In genomic region chr6:100421706-100422578, GRCm38 (mm10) we compare ENCODE assay signal across 11 mouse cellular contexts.
DNase-seq lines count a peak whose midpoint lies in the region; ATAC-seq and TF ChIP-seq lines count a peak whose summit lies in the region.
"Had no signal": no experiment of that assay in that cellular context is flagged by ENCODE, and none has a peak within 500 bp of the region (broad histone marks: within the 10 kb centered on the region; RNA-seq: fewer than 3 reads in every experiment).

No protein-coding gene starts in this region.

- peak overlapping the region; percentile 24 for H3K4me2 ChIP-seq in midbrain, embryonic 13.5 days (replicated peaks)
- H3K4me2 ChIP-seq: heart, embryonic 13.5 days; liver, embryonic 12.5 days had no signal

- TF ChIP-seq EP300 in ES-Bruce4 (IDR thresholded peaks at IDR 0.05; ENCODE audit: insufficient read depth, low read depth, low read length): peak; percentile 98

- H3K36me3 ChIP-seq in ES-Bruce4 (ENCODE audit: control insufficient read depth, insufficient read depth, low read length, poor library complexity, severe bottlenecking): no peaks in the 10 kb centered on the region
- no peaks in the 10 kb centered on the region for H3K36me3 ChIP-seq in midbrain, embryonic 13.5 days
- H3K36me3 ChIP-seq: heart, embryonic 13.5 days; liver, embryonic 12.5 days had no signal

- WGBS in midbrain, embryonic 13.5 days: 5% methylated on average over 24 of the region's 24 CpGs

- H3K27ac ChIP-seq in ES-Bruce4 (ENCODE audit: insufficient read depth, low read length): peak overlapping the region; percentile 98
- H3K27ac ChIP-seq in midbrain, embryonic 13.5 days: 0 out of 2 replicates have a peak overlapping the region, but pooled peaks have one; percentile 0
- H3K27ac ChIP-seq: heart, embryonic 13.5 days; liver, embryonic 12.5 days had no signal

- H3K4me1 ChIP-seq in ES-Bruce4 (ENCODE audit: control insufficient read depth, insufficient read depth, low read length): peaks cover 5% of the 10 kb centered on the region
- peaks cover 13% of the 10 kb centered on the region for H3K4me1 ChIP-seq in midbrain, embryonic 13.5 days (replicated peaks)

- H3K9ac ChIP-seq in ES-Bruce4 (ENCODE audit: low read depth, poor library complexity, severe bottlenecking): peak overlapping the region; percentile 36; the same call in 1 of the 2 replicates
- 0 out of 2 replicates have a peak overlapping the region, but pooled peaks have one; percentile 3 for H3K9ac ChIP-seq in midbrain, embryonic 13.5 days (replicated peaks)
- H3K9ac ChIP-seq: heart, embryonic 13.5 days; liver, embryonic 12.5 days had no signal

- intact Hi-C loops in left cerebral cortex, postnatal 36 days (cut with DNase I): no loop called here
- intact Hi-C loops in gastrocnemius, postnatal 36 days (cut with DNase I): no loop called here

- no peaks in the 10 kb centered on the region for H3K9me3 ChIP-seq in ES-Bruce4 (replicated peaks; ENCODE audit: control insufficient read depth, insufficient read depth, low read length, poor library complexity, severe bottlenecking)
- H3K9me3 ChIP-seq in midbrain, embryonic 13.5 days: no peaks in the 10 kb centered on the region
- H3K9me3 ChIP-seq: heart, embryonic 13.5 days; liver, embryonic 12.5 days had no signal

- no peak for TF ChIP-seq CTCF in ES-Bruce4 (IDR thresholded peaks at IDR 0.05; ENCODE audit: low read depth, low read length)

- H3K4me3 ChIP-seq in ES-Bruce4 (ENCODE audit: low read depth, low read length): peak overlapping the region; percentile 2; the same call in 1 of the 2 replicates
- no peak overlapping the region for H3K4me3 ChIP-seq in midbrain, embryonic 13.5 days (replicated peaks)
- H3K4me3 ChIP-seq: heart, embryonic 13.5 days; liver, embryonic 12.5 days; megakaryocyte, embryonic 14.5 days had no signal

- DNase-seq in ZHBTc4 (ENCODE audit: low read depth, low spot score): peak; percentile 100
- peak; percentile 92 for DNase-seq in forelimb bud, embryonic 11.5 days (ENCODE audit: low read depth, low spot score)
- DNase-seq in left cerebral cortex, adult 11 months (ENCODE audit: low spot score): no peak
- no peak for DNase-seq in left cerebral cortex, postnatal 36 days (ENCODE audit: low spot score in 2 of 2)
- no peak for DNase-seq in gastrocnemius, postnatal 36 days
- DNase-seq: kidney, postnatal 14 days had no signal

- no peaks in the 10 kb centered on the region for H3K27me3 ChIP-seq in ES-Bruce4 (ENCODE audit: control insufficient read depth, insufficient read depth, low read length, poor library complexity, severe bottlenecking)
- peaks cover 57% of the 10 kb centered on the region for H3K27me3 ChIP-seq in midbrain, embryonic 13.5 days

- no peak for TF ChIP-seq POLR2A in ES-Bruce4 (IDR thresholded peaks at IDR 0.05; ENCODE audit: insufficient read depth, low read length)

- ATAC-seq in midbrain, embryonic 13.5 days: peak; percentile 70
- ATAC-seq: liver, embryonic 12.5 days had no signal

Comparison
In these comparisons a context has a peak if more than half of its experiments do, and no peak if none do; other contexts are left out.
1. DNase-seq: peak in ZHBTc4 (single experiment) and forelimb bud, embryonic 11.5 days (single experiment); none in left cerebral cortex, adult 11 months (single experiment), left cerebral cortex, postnatal 36 days (0 of 2) and gastrocnemius, postnatal 36 days (0 of 2).